Mouse (Mus musculus): ENCODE results near the gene Abi1.

GRCm38 (mm10) chr2:22999620-23000019 lies 40.4 kb downstream of the Abi1 start:
- TF ChIP-seq POLR2A (IDR thresholded peaks at IDR 0.05; ENCODE audit: control insufficient read depth, extremely low read depth, insufficient read depth, low read length, poor library complexity) = no peak
- no peak for TF ChIP-seq CTCF (IDR thresholded peaks at IDR 0.05; ENCODE audit: borderline replicate concordance, control insufficient read depth, extremely low read depth, insufficient read depth, low read length, poor library complexity)
